Mouse (Mus musculus): Measurements from ENCODE around the gene Ubap2. TPM values are rescaled to one million over a fixed set of nuclear protein-coding genes. Genes with fewer than 3 reads are reported as not detected.

The Ubap2 gene
- polyA plus RNA-seq, 1 experiment from 2014 or later, result 48.7 TPM

DNA sequence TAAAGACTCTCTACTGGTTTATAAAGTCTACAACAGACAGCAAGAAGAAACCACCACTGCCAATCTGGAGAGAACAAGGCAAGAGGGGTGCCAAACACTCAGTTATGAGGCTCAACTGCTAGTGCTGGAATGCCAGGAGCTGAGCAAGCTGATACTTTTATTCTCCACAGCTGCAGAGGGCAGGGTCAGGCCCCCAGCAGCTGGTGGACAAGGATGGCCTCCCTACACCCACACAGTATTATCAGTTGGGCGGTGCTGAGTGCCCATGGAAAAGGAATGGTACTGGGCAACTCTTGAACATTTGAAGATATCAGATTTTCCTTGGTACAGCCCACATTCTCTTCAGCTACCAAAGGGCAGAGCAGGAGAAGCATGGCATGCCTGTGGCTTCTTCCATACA lies 17.2 kb downstream of the Ubap2 start:
- WGBS (ENCODE audit: insufficient replicate concordance), result 66% methylated on average over 1 of the region's 1 CpGs
- ATAC-seq, result no peak
- Histone ChIP-seq H3K4me1 (peaks cover 14% of the 10 kb centered on the region), H3K4me3 (no peak overlapping the region), H3K36me3 (peaks cover 59% of the 10 kb centered on the region), H3K4me2 (no peak overlapping the region), H3K9ac (no peak overlapping the region), H3K9me3 (replicated peaks) (no peaks in the 10 kb centered on the region), H3K27ac (no peak overlapping the region), H3K27me3 (replicated peaks) (no peaks in the 10 kb centered on the region)

DNA sequence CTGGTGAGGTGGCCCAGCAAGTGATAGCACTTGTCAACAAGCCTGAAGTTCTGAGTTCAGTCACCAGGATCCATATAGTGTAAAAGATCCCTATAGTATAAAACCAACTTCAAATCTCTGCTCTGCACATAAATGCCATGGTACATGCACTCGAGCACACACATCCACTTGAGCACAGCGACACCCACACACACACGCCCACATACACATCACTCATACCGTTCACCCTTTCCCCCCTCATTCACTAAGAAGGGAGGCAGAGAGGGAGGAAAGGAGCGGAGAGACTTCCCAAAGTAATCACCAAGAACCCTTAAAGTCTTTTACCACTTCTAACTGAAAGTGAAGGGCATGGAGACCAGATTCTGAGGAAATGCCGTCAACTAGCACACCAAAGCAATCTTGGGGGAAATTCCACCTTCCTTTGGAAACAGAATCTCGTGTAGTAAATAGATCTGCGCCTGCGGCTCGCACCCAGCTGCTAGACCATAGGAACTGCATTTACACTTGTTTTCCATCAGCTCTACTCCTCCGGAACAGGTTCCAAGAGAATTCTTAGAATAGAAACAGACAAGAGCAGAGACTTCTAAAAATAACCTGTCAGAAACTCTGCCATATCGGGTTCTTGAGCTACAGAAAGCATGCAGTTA lies 19.3 kb downstream of the Ubap2 start:
- Histone ChIP-seq H3K9ac (no peak overlapping the region), H3K4me3 (no peak overlapping the region), H3K27me3 (replicated peaks) (no peaks in the 10 kb centered on the region), H3K4me1 (peaks cover 10% of the 10 kb centered on the region), H3K36me3 (peaks cover 58% of the 10 kb centered on the region), H3K27ac (no peak overlapping the region), H3K9me3 (replicated peaks) (no peaks in the 10 kb centered on the region), H3K4me2 (no peak overlapping the region)
- 77% methylated on average over 12 of the region's 12 CpGs for WGBS (ENCODE audit: insufficient replicate concordance)
- ATAC-seq, result no peak

DNA sequence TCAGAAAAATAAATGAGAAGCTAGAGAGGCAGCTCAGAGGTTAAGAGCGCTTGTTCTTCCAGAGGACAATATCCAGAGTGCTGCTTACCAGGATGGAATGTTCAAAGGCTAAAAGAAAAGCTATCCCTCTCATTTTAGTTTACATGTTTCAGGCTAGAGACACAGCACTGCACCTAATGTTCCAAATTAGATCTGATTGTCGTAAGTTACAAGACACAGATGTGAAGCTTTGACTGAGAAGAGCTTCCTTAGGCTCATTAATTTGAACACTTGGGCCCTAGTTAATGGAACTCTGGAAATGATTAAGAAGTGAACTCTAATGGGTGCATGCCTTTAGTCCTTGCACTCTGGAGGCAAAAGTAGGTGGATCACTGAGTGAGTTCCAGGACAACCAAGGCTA lies 21.2 kb downstream of the Ubap2 start:
- Histone ChIP-seq H3K36me3 (peaks cover 67% of the 10 kb centered on the region), H3K27me3 (replicated peaks) (no peaks in the 10 kb centered on the region), H3K4me1 (peaks cover 9% of the 10 kb centered on the region), H3K27ac (no peak overlapping the region), H3K9ac (no peak overlapping the region), H3K4me3 (no peak overlapping the region), H3K9me3 (replicated peaks) (no peaks in the 10 kb centered on the region), H3K4me2 (no peak overlapping the region)
- no peak for ATAC-seq
- WGBS (ENCODE audit: insufficient replicate concordance), result 92% methylated on average over 2 of the region's 2 CpGs

DNA sequence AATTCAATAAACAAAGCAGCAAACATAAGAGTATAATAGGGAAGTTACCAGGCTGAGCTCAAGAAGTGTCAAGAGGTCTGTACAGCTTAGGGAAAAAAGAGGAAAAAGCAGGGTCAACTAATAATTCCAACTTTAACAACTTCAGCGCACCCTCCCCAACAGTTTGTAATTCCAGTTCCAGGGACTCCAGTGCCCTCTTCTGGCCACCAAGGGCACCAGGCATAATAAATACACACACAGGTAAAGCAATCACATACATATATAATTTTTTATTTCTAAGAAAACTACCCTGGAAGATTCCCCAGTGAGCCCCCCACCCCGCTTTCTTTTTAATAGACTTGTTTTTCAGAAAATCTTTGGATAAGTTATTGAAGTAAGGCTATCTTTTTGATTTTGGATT lies 29.5 kb downstream of the Ubap2 start:
- Histone ChIP-seq H3K27ac (no peak overlapping the region), H3K4me1 (no peaks in the 10 kb centered on the region), H3K9me3 (replicated peaks) (no peaks in the 10 kb centered on the region), H3K4me3 (no peak overlapping the region), H3K9ac (no peak overlapping the region), H3K36me3 (peaks cover 90% of the 10 kb centered on the region), H3K27me3 (replicated peaks) (no peaks in the 10 kb centered on the region), H3K4me2 (no peak overlapping the region)
- no peak for ATAC-seq
- 87% methylated on average over 2 of the region's 2 CpGs for WGBS (ENCODE audit: insufficient replicate concordance)

DNA sequence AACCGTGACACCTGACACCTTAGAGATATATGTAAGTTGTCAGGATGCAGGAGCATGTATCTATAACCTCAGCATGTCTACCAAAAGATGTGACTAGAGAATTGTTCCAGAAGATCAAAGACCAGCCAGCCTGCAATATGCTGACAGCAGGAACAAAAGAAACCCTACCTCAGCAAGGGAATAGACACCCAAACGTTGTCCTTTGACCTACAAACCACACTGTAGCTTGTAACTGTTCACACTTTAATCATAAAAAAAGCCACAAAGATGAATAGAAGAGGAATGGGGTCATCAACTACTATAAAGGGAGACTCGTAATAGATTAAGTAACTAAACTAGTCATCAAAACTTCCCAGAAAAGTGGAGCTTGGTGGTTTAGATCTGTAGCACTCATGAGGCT lies 34.0 kb downstream of the Ubap2 start:
- Histone ChIP-seq H3K4me2 (no peak overlapping the region), H3K27ac (no peak overlapping the region), H3K4me3 (no peak overlapping the region), H3K27me3 (replicated peaks) (no peaks in the 10 kb centered on the region), H3K9me3 (replicated peaks) (no peaks in the 10 kb centered on the region), H3K9ac (no peak overlapping the region), H3K36me3 (peaks cover 78% of the 10 kb centered on the region), H3K4me1 (no peaks in the 10 kb centered on the region)
- ATAC-seq, result no peak
- 77% methylated on average over 3 of the region's 3 CpGs for WGBS (ENCODE audit: insufficient replicate concordance)

DNA sequence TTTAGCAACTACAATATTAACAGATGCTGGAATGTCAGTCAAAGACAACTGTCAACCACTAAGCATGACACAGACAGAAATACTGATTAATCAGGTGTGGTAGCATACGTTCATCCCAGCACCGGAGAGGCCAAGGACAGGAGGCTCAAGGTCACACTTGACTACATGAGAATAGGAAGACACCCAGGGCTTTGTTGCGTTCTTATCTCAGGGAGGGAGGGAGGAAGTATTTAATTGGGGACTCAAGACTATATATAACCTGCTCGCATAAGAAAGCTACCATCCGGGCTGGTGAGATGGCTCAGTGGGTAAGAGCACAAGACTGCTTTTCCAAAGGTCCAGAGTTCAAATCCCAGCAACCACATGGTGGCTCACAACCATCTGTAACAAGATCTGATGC lies 39.3 kb downstream of the Ubap2 start:
- no peak overlapping the region for H3K4me2 ChIP-seq
- no peak overlapping the region for H3K27ac ChIP-seq
- H3K36me3 ChIP-seq, result peaks cover 83% of the 10 kb centered on the region
- no peak for ATAC-seq
- 70% methylated on average over 5 of the region's 5 CpGs for WGBS (ENCODE audit: insufficient replicate concordance)
- H3K4me3 ChIP-seq, result no peak overlapping the region
- no peaks in the 10 kb centered on the region for H3K4me1 ChIP-seq
- H3K27me3 ChIP-seq (replicated peaks), result no peaks in the 10 kb centered on the region
- no peaks in the 10 kb centered on the region for H3K9me3 ChIP-seq (replicated peaks)
- no peak overlapping the region for H3K9ac ChIP-seq

DNA sequence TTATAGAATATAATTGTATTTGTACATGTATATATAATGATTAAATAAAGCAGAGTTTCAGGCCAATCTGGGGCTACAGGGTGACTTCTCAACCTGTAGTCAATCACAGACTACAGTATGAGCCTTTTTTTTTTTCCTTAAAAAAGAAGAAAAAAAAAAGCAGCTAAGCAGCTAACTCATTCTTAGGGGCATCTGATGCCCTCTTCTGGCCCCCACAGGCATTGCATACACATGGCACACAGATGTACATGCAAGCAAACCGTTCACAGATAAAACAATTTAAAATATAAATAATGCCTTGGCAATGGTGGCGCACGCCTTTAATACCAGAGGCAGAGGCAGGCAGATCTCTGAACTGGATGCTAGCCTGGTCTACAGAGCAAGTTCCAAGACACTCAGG lies 48.6 kb downstream of the Ubap2 start:
- no peak overlapping the region for H3K9ac ChIP-seq
- H3K27me3 ChIP-seq (replicated peaks), result no peaks in the 10 kb centered on the region
- H3K4me3 ChIP-seq, result no peak overlapping the region
- H3K27ac ChIP-seq, result no peak overlapping the region
- H3K4me1 ChIP-seq, result no peaks in the 10 kb centered on the region
- WGBS (ENCODE audit: insufficient replicate concordance), result 82% methylated on average over 3 of the region's 3 CpGs
- peaks cover 100% of the 10 kb centered on the region for H3K36me3 ChIP-seq
- H3K9me3 ChIP-seq (replicated peaks), result no peaks in the 10 kb centered on the region
- ATAC-seq, result no peak
- H3K4me2 ChIP-seq, result no peak overlapping the region

DNA sequence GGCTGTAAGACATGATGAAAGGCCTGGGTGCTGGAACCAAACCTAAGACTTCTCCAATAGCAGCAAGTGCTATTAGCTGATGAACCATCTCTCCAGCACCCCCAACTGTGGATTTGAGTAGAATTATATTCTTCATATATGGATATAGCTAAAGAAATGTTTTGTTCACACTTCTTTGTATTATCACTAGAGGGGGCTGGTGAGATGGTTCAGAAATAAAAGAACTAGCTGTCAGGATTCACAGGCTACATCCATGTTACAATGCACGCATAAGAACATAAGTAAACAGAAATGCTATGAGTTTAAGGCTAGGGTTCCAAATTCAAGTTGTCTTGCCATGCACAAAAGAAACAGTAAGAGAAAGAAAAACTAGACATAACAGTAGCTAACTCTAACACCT lies 49.5 kb downstream of the Ubap2 start:
- Histone ChIP-seq H3K36me3 (peaks cover 100% of the 10 kb centered on the region), H3K9ac (no peak overlapping the region), H3K4me2 (no peak overlapping the region), H3K27me3 (replicated peaks) (no peaks in the 10 kb centered on the region), H3K9me3 (replicated peaks) (no peaks in the 10 kb centered on the region), H3K4me1 (no peaks in the 10 kb centered on the region), H3K27ac (no peak overlapping the region), H3K4me3 (no peak overlapping the region)
- ATAC-seq, result no peak
- 90% methylated on average over 1 of the region's 1 CpGs for WGBS (ENCODE audit: insufficient replicate concordance)

DNA sequence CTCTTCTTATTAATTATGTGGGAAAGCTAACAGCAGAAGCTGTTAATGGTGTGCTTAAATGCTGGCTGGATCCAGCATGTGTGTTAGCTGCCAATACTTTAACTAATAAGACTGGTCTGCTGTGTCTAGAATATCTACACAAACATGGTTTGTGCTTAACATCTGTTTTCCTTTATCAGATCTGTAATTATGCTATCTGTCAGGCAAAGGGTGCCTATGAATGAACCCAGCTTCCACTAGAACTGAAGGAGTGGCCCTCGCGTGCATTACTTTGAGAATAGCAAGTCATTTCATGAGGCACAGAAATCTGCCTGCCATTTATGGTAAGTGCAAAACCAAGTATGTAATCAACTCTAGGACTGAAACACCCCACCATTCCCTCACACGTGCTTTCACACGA lies 66.9 kb downstream of the Ubap2 start:
- Histone ChIP-seq H3K27ac (no peak overlapping the region), H3K36me3 (peaks cover 96% of the 10 kb centered on the region), H3K4me2 (no peak overlapping the region), H3K27me3 (replicated peaks) (no peaks in the 10 kb centered on the region), H3K9me3 (replicated peaks) (no peaks in the 10 kb centered on the region), H3K4me3 (no peak overlapping the region), H3K9ac (no peak overlapping the region), H3K4me1 (no peaks in the 10 kb centered on the region)
- ATAC-seq, result no peak
- 81% methylated on average over 4 of the region's 4 CpGs for WGBS (ENCODE audit: insufficient replicate concordance)

DNA sequence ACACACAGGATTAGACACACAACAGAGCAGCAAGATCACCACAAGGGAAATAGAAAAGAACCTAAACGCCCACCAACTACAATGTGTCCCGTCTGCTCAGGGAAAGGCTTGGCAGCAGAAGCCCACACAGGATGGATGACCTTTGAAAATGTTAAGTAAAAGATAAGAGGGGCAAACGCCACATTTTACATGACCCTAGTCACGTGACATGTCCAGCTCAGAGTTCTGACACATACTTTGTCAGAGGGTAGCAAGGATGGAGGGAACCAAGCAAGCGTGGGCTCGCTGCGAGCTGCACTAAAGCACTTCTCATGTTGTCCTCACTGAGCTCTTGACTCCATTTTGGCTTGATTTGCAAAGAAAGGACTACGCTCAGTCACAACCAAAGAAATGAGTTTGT lies 69.2 kb downstream of the Ubap2 start:
- Histone ChIP-seq H3K4me1 (no peaks in the 10 kb centered on the region), H3K4me3 (no peak overlapping the region), H3K27ac (no peak overlapping the region), H3K36me3 (peaks cover 98% of the 10 kb centered on the region), H3K4me2 (no peak overlapping the region), H3K9me3 (replicated peaks) (no peaks in the 10 kb centered on the region), H3K9ac (no peak overlapping the region), H3K27me3 (replicated peaks) (no peaks in the 10 kb centered on the region)
- ATAC-seq, result no peak
- 82% methylated on average over 8 of the region's 8 CpGs for WGBS (ENCODE audit: insufficient replicate concordance)

DNA sequence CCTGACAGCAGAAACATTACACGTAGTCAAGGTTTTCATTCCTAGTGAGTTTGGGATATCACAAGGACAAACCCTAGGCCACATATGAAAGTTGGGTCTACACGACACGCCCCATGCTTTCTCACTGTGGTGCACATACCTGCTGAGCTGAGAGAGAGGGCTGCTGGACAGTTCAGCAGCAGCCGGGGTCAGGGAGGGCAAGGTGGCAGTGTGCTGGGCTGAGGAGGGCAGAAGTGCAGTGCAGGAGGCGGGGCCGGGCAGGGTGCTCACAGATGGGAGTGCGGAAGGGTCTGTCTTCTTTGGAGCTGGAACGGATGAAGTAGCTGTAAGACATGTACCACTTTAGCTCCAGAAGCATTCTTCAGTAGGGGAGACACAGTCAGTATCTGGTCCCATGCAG lies 72.8 kb downstream of the Ubap2 start:
- Histone ChIP-seq H3K4me2 (no peak overlapping the region), H3K9me3 (replicated peaks) (no peaks in the 10 kb centered on the region), H3K4me1 (no peaks in the 10 kb centered on the region), H3K27me3 (replicated peaks) (no peaks in the 10 kb centered on the region), H3K9ac (no peak overlapping the region), H3K36me3 (peaks cover 98% of the 10 kb centered on the region), H3K4me3 (no peak overlapping the region), H3K27ac (no peak overlapping the region)
- no peak for ATAC-seq
- WGBS (ENCODE audit: insufficient replicate concordance), result 88% methylated on average over 8 of the region's 8 CpGs

DNA sequence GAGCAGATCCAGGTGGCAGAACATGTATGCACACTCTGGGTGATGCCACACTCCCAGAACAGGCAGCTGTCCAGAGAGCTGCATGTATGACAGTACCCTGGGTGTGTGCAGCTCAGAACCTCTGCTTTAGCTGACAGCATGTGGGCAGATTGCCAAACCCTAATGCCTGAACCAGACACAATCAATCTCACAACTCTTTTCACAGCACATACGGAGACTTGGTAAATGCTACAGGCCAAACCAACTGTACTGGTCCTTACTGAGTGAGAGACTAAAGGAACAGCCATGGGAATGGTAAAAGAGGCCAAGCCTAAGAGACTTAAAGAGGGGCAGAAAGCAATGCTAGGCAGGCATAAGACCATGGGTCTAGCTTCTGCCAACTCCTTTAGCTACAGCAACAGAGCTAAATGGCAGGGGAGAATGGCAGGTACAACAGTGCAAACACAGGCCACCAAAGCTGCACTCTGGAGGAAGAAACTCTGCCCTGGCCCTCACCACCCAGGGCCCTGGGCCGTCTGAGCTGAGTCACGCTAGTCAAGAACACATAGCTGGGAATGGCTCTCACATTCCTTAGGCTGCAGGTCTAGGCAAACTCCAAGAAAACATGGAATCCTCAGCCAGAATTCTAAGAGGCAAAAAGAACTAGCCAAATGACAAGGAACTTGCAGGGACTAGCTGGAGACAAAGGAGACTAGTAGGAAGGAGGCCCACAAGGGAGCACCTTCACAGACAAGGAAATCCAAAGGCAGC lies 77.9 kb downstream of the Ubap2 start:
- Histone ChIP-seq H3K9me3 (replicated peaks) (no peaks in the 10 kb centered on the region), H3K4me2 (no peak overlapping the region), H3K27ac (no peak overlapping the region), H3K27me3 (replicated peaks) (no peaks in the 10 kb centered on the region), H3K4me1 (peaks cover 9% of the 10 kb centered on the region), H3K4me3 (no peak overlapping the region), H3K36me3 (peaks cover 100% of the 10 kb centered on the region), H3K9ac (no peak overlapping the region)
- 92% methylated on average over 3 of the region's 3 CpGs for WGBS (ENCODE audit: insufficient replicate concordance)
- no peak for ATAC-seq

DNA sequence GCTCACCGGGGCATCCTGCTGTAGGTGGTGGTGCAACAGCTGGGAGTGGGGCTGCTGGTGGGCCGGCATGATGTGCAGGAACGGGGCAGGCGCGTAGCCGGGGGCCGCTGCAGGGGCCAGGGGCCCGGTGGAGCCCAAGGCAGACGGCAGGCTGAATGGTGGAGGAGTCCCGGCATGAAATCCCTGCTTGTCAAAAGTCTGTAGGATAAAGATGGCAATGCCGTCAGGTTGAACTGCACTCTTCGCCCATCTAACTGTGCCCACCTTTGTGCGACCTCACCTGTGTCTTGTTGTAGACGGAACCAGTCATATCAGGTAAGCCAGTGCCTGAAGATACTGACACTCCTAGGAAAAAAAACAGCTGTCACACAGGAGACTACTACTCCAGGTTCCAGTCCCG lies 79.6 kb downstream of the Ubap2 start:
- no peak overlapping the region for H3K4me2 ChIP-seq
- H3K9me3 ChIP-seq (replicated peaks), result no peaks in the 10 kb centered on the region
- no peak overlapping the region for H3K27ac ChIP-seq
- 84% methylated on average over 15 of the region's 15 CpGs for WGBS (ENCODE audit: insufficient replicate concordance)
- H3K4me1 ChIP-seq, result peaks cover 9% of the 10 kb centered on the region
- ATAC-seq, result no peak; the same call in 1 of the 2 replicates
- H3K36me3 ChIP-seq, result peaks cover 100% of the 10 kb centered on the region
- H3K4me3 ChIP-seq, result no peak overlapping the region
- H3K27me3 ChIP-seq (replicated peaks), result no peaks in the 10 kb centered on the region
- no peak overlapping the region for H3K9ac ChIP-seq
